Comparison of ENCODE assay signal across 8 mouse cellular contexts in genomic region chr17:34204303-34205010, GRCm38 (mm10). TPM values are rescaled to one million over a fixed set of nuclear protein-coding genes. Genes with fewer than 3 reads are reported as not detected.
DNase-seq lines count a peak whose midpoint lies in the region; ATAC-seq and TF ChIP-seq lines count a peak whose summit lies in the region.

No protein-coding gene starts in this region.

- peaks cover 7% of the 10 kb centered on the region for H3K9me3 ChIP-seq in CH12.LX (replicated peaks; ENCODE audit: low read length)
- no peaks in the 10 kb centered on the region for H3K9me3 ChIP-seq in forebrain, embryonic 12.5 days
- H3K9me3 ChIP-seq in liver, embryonic 15.5 days (replicated peaks): no peaks in the 10 kb centered on the region
- H3K9me3 ChIP-seq in stomach, embryonic 14.5 days (ENCODE audit: control insufficient read depth, low read depth, low read length): no peaks in the 10 kb centered on the region

- in situ Hi-C loops in CH12.LX (cut with MboI; ENCODE audit: low pct_ligation_motif_present, low pct_unique_long_range_greater_than_20kb, low sequenced_read_pairs): no loop called here

- peak overlapping the region; percentile 63 for H3K27ac ChIP-seq in CH12.LX (ENCODE audit: insufficient read depth, low read depth)
- H3K27ac ChIP-seq in forebrain, embryonic 12.5 days: no peak overlapping the region
- H3K27ac ChIP-seq in liver, embryonic 15.5 days (replicated peaks): peak overlapping the region; percentile 67
- no peak overlapping the region for H3K27ac ChIP-seq in stomach, embryonic 14.5 days (ENCODE audit: low read length)

- peaks cover 44 to 59% of the 10 kb centered on the region in 2 experiments for H3K36me3 ChIP-seq in CH12.LX (replicated peaks in 1 of 2; ENCODE audit: control insufficient read depth in 1 of 2, insufficient read depth in 1 of 2, low read length in 1 of 2)
- no peaks in the 10 kb centered on the region for H3K36me3 ChIP-seq in forebrain, embryonic 12.5 days (replicated peaks)
- H3K36me3 ChIP-seq in liver, embryonic 15.5 days (replicated peaks): no peaks in the 10 kb centered on the region
- no peaks in the 10 kb centered on the region for H3K36me3 ChIP-seq in stomach, embryonic 14.5 days (ENCODE audit: control insufficient read depth, insufficient read depth, low read length)

- no peaks in the 10 kb centered on the region for H3K27me3 ChIP-seq in CH12.LX (replicated peaks)
- H3K27me3 ChIP-seq in forebrain, embryonic 12.5 days: peaks cover 79% of the 10 kb centered on the region
- peaks cover 10% of the 10 kb centered on the region; the same call in 1 of the 2 replicates for H3K27me3 ChIP-seq in liver, embryonic 15.5 days
- 0 out of 2 replicates have a peak, but pooled peaks cover 3% of the 10 kb centered on the region for H3K27me3 ChIP-seq in stomach, embryonic 14.5 days (ENCODE audit: control insufficient read depth, insufficient read depth, low read length)

- intact Hi-C loops in heart, postnatal 10 days (cut with DNase I): loop anchor here (1.0 to 2.0 kb wide), 2 partner anchors 30 to 33 kb away; no protein-coding TSS in a partner anchor

- TF ChIP-seq CTCF in CH12.LX (conservative IDR thresholded peaks at IDR 0.05 in 1 of 2, IDR thresholded peaks at IDR 0.05 in 1 of 2; ENCODE audit: low read depth in 2 of 2, low read length in 2 of 2): peak; percentile 23 to 83; a peak in 2 of 4 replicates

- TF ChIP-seq RAD21 in CH12.LX (IDR thresholded peaks at IDR 0.05; ENCODE audit: low read depth, low read length): peak; percentile 49

- peak; percentile 54; the same call in 1 of the 2 replicates for TF ChIP-seq POLR2A in CH12.LX (IDR thresholded peaks at IDR 0.05; ENCODE audit: low read depth, low read length)

- H3K4me3 ChIP-seq in CH12.LX (replicated peaks in 1 of 3; ENCODE audit: low read depth in 2 of 3, low read length in 2 of 3, poor library complexity in 1 of 3): peak overlapping the region; percentile 80 to 97 (median 96)
- H3K4me3 ChIP-seq in forebrain, embryonic 12.5 days (replicated peaks): peak overlapping the region; percentile 64
- peak overlapping the region; percentile 88 for H3K4me3 ChIP-seq in liver, embryonic 15.5 days (replicated peaks)
- peak overlapping the region; percentile 70 for H3K4me3 ChIP-seq in stomach, embryonic 14.5 days (ENCODE audit: low read depth, low read length)

- H3K4me2 ChIP-seq in CH12.LX (ENCODE audit: insufficient read depth, low read depth, poor library complexity, severe bottlenecking): peak overlapping the region; percentile 61
- peak overlapping the region; percentile 92 for H3K4me2 ChIP-seq in forebrain, embryonic 12.5 days
- H3K4me2 ChIP-seq in liver, embryonic 15.5 days: peak overlapping the region; percentile 94
- H3K4me2 ChIP-seq in stomach, embryonic 14.5 days (replicated peaks; ENCODE audit: low read depth, low read length): peak overlapping the region; percentile 97

- TF ChIP-seq EP300 in CH12.LX (IDR thresholded peaks at IDR 0.05; ENCODE audit: low read length): no peak

- H3K79me2 ChIP-seq in CH12.LX (replicated peaks; ENCODE audit: control insufficient read depth, extremely low read depth, insufficient read depth, poor library complexity, severe bottlenecking): peaks cover 43% of the 10 kb centered on the region

- peak overlapping the region; percentile 93 for H3K9ac ChIP-seq in CH12.LX (ENCODE audit: insufficient read depth, low read depth)
- H3K9ac ChIP-seq in forebrain, embryonic 12.5 days: peak overlapping the region; percentile 62
- H3K9ac ChIP-seq in liver, embryonic 15.5 days: peak overlapping the region; percentile 77
- peak overlapping the region; percentile 50 for H3K9ac ChIP-seq in stomach, embryonic 14.5 days (replicated peaks; ENCODE audit: low read depth, low read length)

- peak; percentile 79 for DNase-seq in CH12.LX (ENCODE audit: extremely low read depth)
- peak; percentile 78 for DNase-seq in c-Kit-positive CD71-positive TER-119-positive erythroid progenitor cells, embryonic 14.5 days (ENCODE audit: low spot score)
- DNase-seq in heart, postnatal 10 days: peak; percentile 92 to 94
- DNase-seq in kidney, postnatal 4 days: peak; percentile 94
- peak; percentile 89 for DNase-seq in neural tube, embryonic 10.5 days (ENCODE audit: extremely low spot score, low spot score)

- WGBS in forebrain, embryonic 12.5 days: 1% methylated on average over 44 of the region's 44 CpGs
- under 1% methylated on average over 44 of the region's 44 CpGs for WGBS in liver, embryonic 15.5 days (ENCODE audit: insufficient replicate concordance)
- WGBS in stomach, embryonic 14.5 days: 1% methylated on average over 44 of the region's 44 CpGs

- dilution Hi-C loops in CH12.LX (cut with MboI; ENCODE audit: extremely low pct_ligation_motif_present, extremely low pct_unique_long_range_greater_than_20kb, low sequenced_read_pairs): no loop called here

- peak; percentile 46; the same call in 1 of the 2 replicates for ATAC-seq in forebrain, embryonic 12.5 days (ENCODE audit: low FRiP score)
- peak; percentile 35 for ATAC-seq in liver, embryonic 15.5 days (ENCODE audit: insufficient read depth)
- ATAC-seq in stomach, embryonic 14.5 days (ENCODE audit: insufficient number of reproducible peaks, insufficient read depth, low FRiP score, low read depth): peak; percentile 63; the same call in 1 of the 2 replicates

- H3K4me1 ChIP-seq in CH12.LX (ENCODE audit: control insufficient read depth in 1 of 2, insufficient read depth in 2 of 2): peaks cover 18 to 51% of the 10 kb centered on the region in 2 experiments
- peaks cover 5% of the 10 kb centered on the region; the same call in 1 of the 2 replicates for H3K4me1 ChIP-seq in forebrain, embryonic 12.5 days
- peaks cover 27% of the 10 kb centered on the region for H3K4me1 ChIP-seq in liver, embryonic 15.5 days (replicated peaks)
- 0 out of 2 replicates have a peak, but pooled peaks cover 7% of the 10 kb centered on the region for H3K4me1 ChIP-seq in stomach, embryonic 14.5 days (ENCODE audit: control insufficient read depth, insufficient read depth, low read length)

TF ChIP-seq in CH12.LX, 34 proteins besides CTCF, POLR2A, EP300 and RAD21 (continues in another document):
- TF ChIP-seq IRF4 (IDR thresholded peaks at IDR 0.05; ENCODE audit: low read depth, low read length) (peak; percentile 80), BHLHE40 (IDR thresholded peaks at IDR 0.05; ENCODE audit: low read depth, low read length) (0 out of 2 replicates have a peak, but pooled peaks have one; percentile 5), GABPA (IDR thresholded peaks at IDR 0.05; ENCODE audit: insufficient replicate concordance, low read depth, low read length) (no peak), ZKSCAN1 (IDR thresholded peaks at IDR 0.05; ENCODE audit: borderline replicate concordance, low read depth, low read length) (no peak), KAT2A (IDR thresholded peaks at IDR 0.05; ENCODE audit: insufficient replicate concordance, low read length) (no peak), MEF2A (IDR thresholded peaks at IDR 0.05; ENCODE audit: borderline replicate concordance, low read depth, low read length) (peak; percentile 64; the same call in 1 of the 2 replicates), JUN (IDR thresholded peaks at IDR 0.05; ENCODE audit: insufficient read depth, low read depth, low read length) (no peak), MAZ (IDR thresholded peaks at IDR 0.05; ENCODE audit: low read depth, low read length) (no peak; the same call in 1 of the 2 replicates)

RNA-seq across cellular contexts. Expression of gene Tap2, which starts 1.1 kb away (rescaled TPM):
- total RNA-seq in CH12.LX (2012; rRNA removed): 110 and 116 TPM in 2 replicates
- total RNA-seq in CH12.LX (2014; rRNA removed): 54.8 and 62.2 TPM in 2 replicates
- 121 and 124 TPM in 2 replicates for polyA plus RNA-seq in CH12.LX (2012; ENCODE audit: insufficient read length, low read depth)
- 0.47 and 1.1 TPM in 2 replicates for polyA plus RNA-seq in forebrain, embryonic 12.5 days (2016; fragmentation: Nextera tagmentation; extraction: Ambion mirVana)
- 10 to 100 TPM; 17.6 to 20.3 TPM for total RNA-seq in heart, postnatal 10 days (2021)
- 7.2 and 7.4 TPM in 2 replicates for polyA plus RNA-seq in liver, embryonic 15.5 days (2015; fragmentation: Nextera tagmentation; extraction: Ambion mirVana)
- polyA plus RNA-seq in stomach, embryonic 14.5 days (2014; fragmentation: Nextera tagmentation; extraction: Ambion mirVana): 1.6 and 2.4 TPM in 2 replicates

RNA-seq across cellular contexts. Expression of gene Psmb8, which starts 6.9 kb away (rescaled TPM):
- total RNA-seq in CH12.LX (2012; rRNA removed) (989 and 1,092 TPM in 2 replicates), CH12.LX (2014; rRNA removed) (846 and 857 TPM in 2 replicates)
- polyA plus RNA-seq in CH12.LX (2012; ENCODE audit: insufficient read length, low read depth): 652 and 654 TPM in 2 replicates
- 0.53 and 1.7 TPM in 2 replicates for polyA plus RNA-seq in forebrain, embryonic 12.5 days (2016; fragmentation: Nextera tagmentation; extraction: Ambion mirVana)
- total RNA-seq in heart, postnatal 10 days (2021): 10 to 100 TPM; 10.3 to 10.7 TPM
- polyA plus RNA-seq in liver, embryonic 15.5 days (2015; fragmentation: Nextera tagmentation; extraction: Ambion mirVana): 21.9 and 22.8 TPM in 2 replicates
- polyA plus RNA-seq in stomach, embryonic 14.5 days (2014; fragmentation: Nextera tagmentation; extraction: Ambion mirVana): 5.9 and 8.3 TPM in 2 replicates

RNA-seq across cellular contexts. Expression of gene Psmb9, which starts 16.9 kb away (rescaled TPM):
- total RNA-seq in CH12.LX (2012; rRNA removed): 435 and 547 TPM in 2 replicates
- 156 and 159 TPM in 2 replicates for total RNA-seq in CH12.LX (2014; rRNA removed)
- polyA plus RNA-seq in CH12.LX (2012; ENCODE audit: insufficient read length, low read depth): 192 and 196 TPM in 2 replicates
- polyA plus RNA-seq in forebrain, embryonic 12.5 days (2016; fragmentation: Nextera tagmentation; extraction: Ambion mirVana): 0.78 and 1.1 TPM in 2 replicates
- 1 to 10 TPM; 3.2 to 4.6 TPM for total RNA-seq in heart, postnatal 10 days (2021)
- 10.6 and 11.2 TPM in 2 replicates for polyA plus RNA-seq in liver, embryonic 15.5 days (2015; fragmentation: Nextera tagmentation; extraction: Ambion mirVana)
- polyA plus RNA-seq in stomach, embryonic 14.5 days (2014; fragmentation: Nextera tagmentation; extraction: Ambion mirVana): 3.4 and 4.4 TPM in 2 replicates

RNA-seq across cellular contexts. Expression of gene Tap1, which starts 17.1 kb away (rescaled TPM):
- total RNA-seq in CH12.LX (2012; rRNA removed): 164 and 184 TPM in 2 replicates
- total RNA-seq in CH12.LX (2014; rRNA removed): 90.1 and 102 TPM in 2 replicates
- polyA plus RNA-seq in CH12.LX (2012; ENCODE audit: insufficient read length, low read depth): 157 and 161 TPM in 2 replicates
- polyA plus RNA-seq in forebrain, embryonic 12.5 days (2016; fragmentation: Nextera tagmentation; extraction: Ambion mirVana): 1.3 and 2.2 TPM in 2 replicates
- 1 to 10 TPM; 6.7 to 7.0 TPM for total RNA-seq in heart, postnatal 10 days (2021)
- 4.2 and 4.8 TPM in 2 replicates for polyA plus RNA-seq in liver, embryonic 15.5 days (2015; fragmentation: Nextera tagmentation; extraction: Ambion mirVana)
- polyA plus RNA-seq in stomach, embryonic 14.5 days (2014; fragmentation: Nextera tagmentation; extraction: Ambion mirVana): 5.2 and 7.2 TPM in 2 replicates

RNA-seq across cellular contexts. Expression of gene H2-Ob, which starts 34.2 kb away (rescaled TPM):
- total RNA-seq in CH12.LX (2012; rRNA removed) (8.4 and 13.7 TPM in 2 replicates), CH12.LX (2014; rRNA removed) (31.9 and 39.7 TPM in 2 replicates)
- polyA plus RNA-seq in CH12.LX (2012; ENCODE audit: insufficient read length, low read depth): 19.9 and 27.2 TPM in 2 replicates
- polyA plus RNA-seq in forebrain, embryonic 12.5 days (2016; fragmentation: Nextera tagmentation; extraction: Ambion mirVana): not detected in 2 replicates
- under 1 TPM; 0.77 to 0.92 TPM for total RNA-seq in heart, postnatal 10 days (2021)
- 0.31 and 0.51 TPM in 2 replicates for polyA plus RNA-seq in liver, embryonic 15.5 days (2015; fragmentation: Nextera tagmentation; extraction: Ambion mirVana)
- polyA plus RNA-seq in stomach, embryonic 14.5 days (2014; fragmentation: Nextera tagmentation; extraction: Ambion mirVana): 0.54 TPM in 1 of 2 replicates, not detected in the other

Comparison
In these comparisons a context has a peak if more than half of its experiments do, and no peak if none do; other contexts are left out.
1. H3K27ac ChIP-seq: peak in CH12.LX (single experiment) and liver, embryonic 15.5 days (single experiment); none in forebrain, embryonic 12.5 days (single experiment) and stomach, embryonic 14.5 days (single experiment).
2. RNA of gene Tap2, which starts 1.1 kb away (polyA plus RNA-seq): 121 to 124 TPM in CH12.LX; 7.2 to 7.4 TPM in liver, embryonic 15.5 days, 1.6 to 2.4 TPM in stomach, embryonic 14.5 days and 0.47 to 1.1 TPM in forebrain, embryonic 12.5 days; every median in the first group is over 10 times any median in the second.
3. RNA of gene Psmb8, which starts 6.9 kb away (polyA plus RNA-seq): 652 to 654 TPM in CH12.LX; 21.9 to 22.8 TPM in liver, embryonic 15.5 days, 5.9 to 8.3 TPM in stomach, embryonic 14.5 days and 0.53 to 1.7 TPM in forebrain, embryonic 12.5 days; every median in the first group is over 10 times any median in the second.
4. RNA of gene Psmb9, which starts 16.9 kb away (polyA plus RNA-seq): 192 to 196 TPM in CH12.LX; 10.6 to 11.2 TPM in liver, embryonic 15.5 days, 3.4 to 4.4 TPM in stomach, embryonic 14.5 days and 0.78 to 1.1 TPM in forebrain, embryonic 12.5 days; every median in the first group is over 10 times any median in the second.
5. Peak in every context shown above with its lines, with median percentiles within 50 percentile points of each other: DNase-seq, H3K4me2 ChIP-seq, H3K4me3 ChIP-seq, H3K9ac ChIP-seq and ATAC-seq.